Mouse (Mus musculus): Measurements from ENCODE around the gene 2010111I01Rik. TPM values are rescaled to one million over a fixed set of nuclear protein-coding genes. Genes with fewer than 3 reads are reported as not detected.

Gene 2010111I01Rik
- total and polyA plus RNA-seq, 2 experiments from 2014 or later, result 16.2 to 30.3 TPM

- no peak overlapping the region for H3K4me2 ChIP-seq (ENCODE audit: low read depth, low read length, poor library complexity, severe bottlenecking)
- H3K36me3 ChIP-seq (ENCODE audit: insufficient read depth, low read length), result no peaks in the 10 kb centered on the region
- no peak overlapping the region for H3K27ac ChIP-seq (ENCODE audit: low read depth, low read length)
- no peaks in the 10 kb centered on the region for H3K4me1 ChIP-seq (ENCODE audit: insufficient read depth, low read length)
- no peak overlapping the region for H3K4me3 ChIP-seq (ENCODE audit: low read depth, low read length)
- no peak for TF ChIP-seq CTCF (IDR thresholded peaks at IDR 0.05)
- ATAC-seq (ENCODE audit: low FRiP score) (no peak), DNase-seq (ENCODE audit: low spot score) (no peak)
- no peaks in the 10 kb centered on the region for H3K9me3 ChIP-seq (ENCODE audit: low read length)
- WGBS, result 80% methylated on average over 8 of the region's 8 CpGs
- no peaks in the 10 kb centered on the region for H3K27me3 ChIP-seq (ENCODE audit: insufficient read depth, low read length)
- H3K9ac ChIP-seq (replicated peaks; ENCODE audit: low read length, poor library complexity, severe bottlenecking), result no peak overlapping the region
Measured at GRCm38 (mm10) chr13:63249741-63250431, 285.2 kb downstream of the 2010111I01Rik start.

GRCm38 (mm10) chr13:63250441-63250980 is 285.8 kb downstream of the 2010111I01Rik start:
- no peak overlapping the region for H3K9ac ChIP-seq (replicated peaks; ENCODE audit: low read length, poor library complexity, severe bottlenecking)
- H3K9me3 ChIP-seq (ENCODE audit: low read length), result no peaks in the 10 kb centered on the region
- ATAC-seq (ENCODE audit: low FRiP score) (no peak), DNase-seq (ENCODE audit: low spot score) (no peak)
- WGBS, result 92% methylated on average over 8 of the region's 8 CpGs
- no peak overlapping the region for H3K27ac ChIP-seq (ENCODE audit: low read depth, low read length)
- TF ChIP-seq CTCF (IDR thresholded peaks at IDR 0.05), result no peak
- H3K27me3 ChIP-seq (ENCODE audit: insufficient read depth, low read length), result no peaks in the 10 kb centered on the region
- H3K4me3 ChIP-seq (ENCODE audit: low read depth, low read length), result no peak overlapping the region
- H3K4me1 ChIP-seq (ENCODE audit: insufficient read depth, low read length), result no peaks in the 10 kb centered on the region
- H3K4me2 ChIP-seq (ENCODE audit: low read depth, low read length, poor library complexity, severe bottlenecking), result no peak overlapping the region
- no peaks in the 10 kb centered on the region for H3K36me3 ChIP-seq (ENCODE audit: insufficient read depth, low read length)

- Histone ChIP-seq H3K4me2 (ENCODE audit: low read depth, low read length, poor library complexity, severe bottlenecking) (no peak overlapping the region), H3K9me3 (ENCODE audit: low read length) (no peaks in the 10 kb centered on the region), H3K27ac (ENCODE audit: low read depth, low read length) (no peak overlapping the region), H3K4me3 (ENCODE audit: low read depth, low read length) (no peak overlapping the region), H3K27me3 (ENCODE audit: insufficient read depth, low read length) (no peaks in the 10 kb centered on the region), H3K9ac (replicated peaks; ENCODE audit: low read length, poor library complexity, severe bottlenecking) (no peak overlapping the region), H3K4me1 (ENCODE audit: insufficient read depth, low read length) (no peaks in the 10 kb centered on the region), H3K36me3 (ENCODE audit: insufficient read depth, low read length) (no peaks in the 10 kb centered on the region)
- DNase-seq (ENCODE audit: low spot score) (no peak), ATAC-seq (ENCODE audit: low FRiP score) (no peak)
- whole genome bisulfite sequencing, result 47% methylated on average over 12 of the region's 12 CpGs
- TF ChIP-seq CTCF (IDR thresholded peaks at IDR 0.05), result no peak
Measured at GRCm38 (mm10) chr13:63251118-63251889, 286.6 kb downstream of the 2010111I01Rik start.

GRCm38 (mm10) chr13:63252295-63253010 is 287.8 kb downstream of the 2010111I01Rik start:
- H3K36me3 ChIP-seq (ENCODE audit: insufficient read depth, low read length), result no peaks in the 10 kb centered on the region
- no peak overlapping the region for H3K4me3 ChIP-seq (ENCODE audit: low read depth, low read length)
- no peaks in the 10 kb centered on the region for H3K9me3 ChIP-seq (ENCODE audit: low read length)
- no peaks in the 10 kb centered on the region for H3K4me1 ChIP-seq (ENCODE audit: insufficient read depth, low read length)
- H3K27me3 ChIP-seq (ENCODE audit: insufficient read depth, low read length), result no peaks in the 10 kb centered on the region
- 97% methylated on average over 2 of the region's 2 CpGs for WGBS
- no peak overlapping the region for H3K27ac ChIP-seq (ENCODE audit: low read depth, low read length)
- H3K4me2 ChIP-seq (ENCODE audit: low read depth, low read length, poor library complexity, severe bottlenecking), result no peak overlapping the region
- H3K9ac ChIP-seq (replicated peaks; ENCODE audit: low read length, poor library complexity, severe bottlenecking), result no peak overlapping the region
- ATAC-seq (ENCODE audit: low FRiP score), result no peak
- TF ChIP-seq CTCF (IDR thresholded peaks at IDR 0.05), result no peak
- no peak for DNase-seq (ENCODE audit: low spot score)

- no peak overlapping the region for H3K4me3 ChIP-seq (ENCODE audit: low read depth, low read length)
- no peak overlapping the region for H3K4me2 ChIP-seq (ENCODE audit: low read depth, low read length, poor library complexity, severe bottlenecking)
- H3K9me3 ChIP-seq (ENCODE audit: low read length), result no peaks in the 10 kb centered on the region
- TF ChIP-seq CTCF (IDR thresholded peaks at IDR 0.05), result no peak
- WGBS, result 78% methylated on average over 5 of the region's 5 CpGs
- H3K27ac ChIP-seq (ENCODE audit: low read depth, low read length), result no peak overlapping the region
- no peaks in the 10 kb centered on the region for H3K36me3 ChIP-seq (ENCODE audit: insufficient read depth, low read length)
- no peak overlapping the region for H3K9ac ChIP-seq (replicated peaks; ENCODE audit: low read length, poor library complexity, severe bottlenecking)
- H3K27me3 ChIP-seq (ENCODE audit: insufficient read depth, low read length), result no peaks in the 10 kb centered on the region
- ATAC-seq (ENCODE audit: low FRiP score), result no peak
- no peak for DNase-seq (ENCODE audit: low spot score)
- no peaks in the 10 kb centered on the region for H3K4me1 ChIP-seq (ENCODE audit: insufficient read depth, low read length)
Measured at GRCm38 (mm10) chr13:63253147-63253546, 288.5 kb downstream of the 2010111I01Rik start.

Data from midbrain, postnatal 0 days (tissue).